Mouse (Mus musculus): ENCODE results near the gene Tex37.

DNA sequence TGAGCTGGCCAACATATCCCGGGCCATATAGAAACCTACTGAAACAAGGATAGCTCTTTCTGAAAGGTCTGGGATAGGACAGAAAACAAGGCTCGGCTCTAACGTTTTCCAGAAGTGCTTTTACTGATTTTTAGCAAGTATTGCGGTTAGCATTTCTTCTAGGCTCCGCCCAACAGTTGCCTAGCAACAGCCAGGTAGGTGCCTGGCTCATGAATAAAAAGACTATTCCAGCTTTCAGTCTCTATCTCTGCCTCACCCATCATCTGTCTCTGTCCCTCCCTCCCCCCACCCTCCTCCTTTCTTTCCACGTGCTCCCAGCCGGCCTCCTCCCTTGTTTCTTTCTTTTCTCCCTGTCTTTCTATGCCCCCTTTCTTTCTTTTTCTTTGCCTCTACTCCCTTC, 47.0 kb upstream of the Tex37 start:
- TF ChIP-seq CTCF (IDR thresholded peaks at IDR 0.05; ENCODE audit: borderline replicate concordance, insufficient read depth, low read depth, low read length) (no peak), POLR2A (IDR thresholded peaks at IDR 0.05; ENCODE audit: borderline replicate concordance, insufficient read depth, low read length) (no peak)
